ENCODE assay signal across 15 mouse cellular contexts in genomic region chr2:17610259-17610658, GRCm38 (mm10).
A peak's percentile ranks its signal among the peaks of the same experiment; 100 is the strongest.
DNase-seq lines count a peak whose midpoint lies in the region; ATAC-seq and TF ChIP-seq lines count a peak whose summit lies in the region.
"Had no signal": no experiment of that assay in that cellular context is flagged by ENCODE, and none has a peak within 500 bp of the region (broad histone marks: within the 10 kb centered on the region; RNA-seq: fewer than 3 reads in every experiment).

No protein-coding gene starts in this region.

- TF ChIP-seq POLR2A in liver, adult 2 months (IDR thresholded peaks at IDR 0.05; ENCODE audit: extremely low read depth, insufficient read depth, low read length): no peak

- no peak for ATAC-seq in forebrain, embryonic 15.5 days (replicated peaks)
- peak; percentile 65; the same call in 1 of the 2 replicates for ATAC-seq in midbrain, embryonic 13.5 days
- no peak for ATAC-seq in erythroblast, adult 5-6 weeks (replicated peaks; ENCODE audit: low FRiP score, poor library complexity, severe bottlenecking)
- ATAC-seq: intestine, embryonic 16.5 days had no signal

- peak overlapping the region; percentile 62 for H3K27ac ChIP-seq in forebrain, embryonic 10.5 days
- H3K27ac ChIP-seq in forebrain, embryonic 15.5 days (replicated peaks): no peak overlapping the region
- H3K27ac ChIP-seq in liver, adult 2 months (replicated peaks; ENCODE audit: insufficient read depth, low read depth, low read length): no peak overlapping the region
- peak overlapping the region; percentile 35; the same call in 1 of the 2 replicates for H3K27ac ChIP-seq in midbrain, embryonic 13.5 days
- H3K27ac ChIP-seq: limb, embryonic 15.5 days; neural tube, embryonic 12.5 days had no signal

- no peaks in the 10 kb centered on the region for H3K36me3 ChIP-seq in forebrain, embryonic 10.5 days (replicated peaks)
- no peaks in the 10 kb centered on the region for H3K36me3 ChIP-seq in forebrain, embryonic 15.5 days
- no peaks in the 10 kb centered on the region for H3K36me3 ChIP-seq in liver, adult 2 months (ENCODE audit: control insufficient read depth, insufficient read depth, low read length)
- no peaks in the 10 kb centered on the region for H3K36me3 ChIP-seq in midbrain, embryonic 13.5 days
- H3K36me3 ChIP-seq: limb, embryonic 15.5 days; neural tube, embryonic 12.5 days had no signal

- H3K9ac ChIP-seq in forebrain, embryonic 15.5 days (replicated peaks): no peak overlapping the region
- H3K9ac ChIP-seq in liver, adult 2 months (ENCODE audit: low read depth, low read length): no peak overlapping the region
- H3K9ac ChIP-seq in midbrain, embryonic 13.5 days (replicated peaks): no peak overlapping the region
- H3K9ac ChIP-seq: limb, embryonic 15.5 days; neural tube, embryonic 12.5 days had no signal

- H3K9me3 ChIP-seq in forebrain, embryonic 10.5 days: peaks cover 5% of the 10 kb centered on the region
- H3K9me3 ChIP-seq in forebrain, embryonic 15.5 days: no peaks in the 10 kb centered on the region
- H3K9me3 ChIP-seq in midbrain, embryonic 13.5 days: no peaks in the 10 kb centered on the region
- H3K9me3 ChIP-seq: limb, embryonic 15.5 days; neural tube, embryonic 12.5 days had no signal

- 40% methylated on average over 3 of the region's 3 CpGs for WGBS in forebrain, embryonic 10.5 days
- 6% methylated on average over 3 of the region's 3 CpGs for WGBS in forebrain, embryonic 15.5 days
- 12% methylated on average over 3 of the region's 3 CpGs for WGBS in liver, adult 2 months
- 15% methylated on average over 3 of the region's 3 CpGs for WGBS in midbrain, embryonic 13.5 days

- TF ChIP-seq CTCF in liver, adult 2 months (IDR thresholded peaks at IDR 0.05; ENCODE audit: low read depth, low read length): no peak

- no peak overlapping the region for H3K4me2 ChIP-seq in forebrain, embryonic 15.5 days (replicated peaks)
- H3K4me2 ChIP-seq in midbrain, embryonic 13.5 days (replicated peaks): no peak overlapping the region
- H3K4me2 ChIP-seq: limb, embryonic 15.5 days; neural tube, embryonic 12.5 days had no signal

- H3K4me3 ChIP-seq in forebrain, embryonic 10.5 days: no peak overlapping the region
- no peak overlapping the region for H3K4me3 ChIP-seq in forebrain, embryonic 15.5 days
- no peak overlapping the region for H3K4me3 ChIP-seq in liver, adult 2 months (ENCODE audit: insufficient read depth, low read depth, low read length)
- H3K4me3 ChIP-seq in midbrain, embryonic 13.5 days (replicated peaks): no peak overlapping the region
- H3K4me3 ChIP-seq: limb, embryonic 15.5 days; megakaryocyte, embryonic 14.5 days; neural tube, embryonic 12.5 days had no signal

- H3K79me2 ChIP-seq in liver, adult 2 months (ENCODE audit: control insufficient read depth, insufficient read depth, low read length): no peaks in the 10 kb centered on the region

- peaks cover 20% of the 10 kb centered on the region for H3K4me1 ChIP-seq in forebrain, embryonic 10.5 days
- 0 out of 2 replicates have a peak, but pooled peaks cover 2% of the 10 kb centered on the region for H3K4me1 ChIP-seq in forebrain, embryonic 15.5 days
- peaks cover 2% of the 10 kb centered on the region; the same call in 1 of the 2 replicates for H3K4me1 ChIP-seq in liver, adult 2 months (ENCODE audit: control insufficient read depth, insufficient read depth, low read length)
- peaks cover 7% of the 10 kb centered on the region for H3K4me1 ChIP-seq in midbrain, embryonic 13.5 days (replicated peaks)
- H3K4me1 ChIP-seq: limb, embryonic 15.5 days; megakaryocyte, embryonic 14.5 days; neural tube, embryonic 12.5 days had no signal

- no peaks in the 10 kb centered on the region for H3K27me3 ChIP-seq in forebrain, embryonic 10.5 days (ENCODE audit: poor library complexity, severe bottlenecking)
- no peaks in the 10 kb centered on the region for H3K27me3 ChIP-seq in forebrain, embryonic 15.5 days
- H3K27me3 ChIP-seq in liver, adult 2 months (ENCODE audit: control insufficient read depth, insufficient read depth, low read length): no peaks in the 10 kb centered on the region
- H3K27me3 ChIP-seq in midbrain, embryonic 13.5 days: peaks cover 5% of the 10 kb centered on the region
- H3K27me3 ChIP-seq: limb, embryonic 15.5 days; megakaryocyte, embryonic 14.5 days; neural tube, embryonic 12.5 days had no signal

- DNase-seq in forebrain, embryonic 10.5 days (ENCODE audit: extremely low spot score, low spot score): peak; percentile 18
- peak; percentile 85 for DNase-seq in liver, adult 2 months (ENCODE audit: extremely low read depth, low read depth, low spot score)
- no peak for DNase-seq in liver
- peak; percentile 62 for DNase-seq in fat pad, adult 2 months (ENCODE audit: extremely low read depth, low read depth, low spot score)
- DNase-seq in urinary bladder, adult 2 months (ENCODE audit: low spot score): no peak
- DNase-seq: cerebellum, adult 11-12 months; heart, postnatal 4 days; thymus, adult 2 months had no signal

Comparison
In these comparisons a context has a peak if more than half of its experiments do, and no peak if none do; other contexts are left out.
1. DNase-seq: peak in forebrain, embryonic 10.5 days (single experiment), liver, adult 2 months (single experiment) and fat pad, adult 2 months (single experiment); none in liver (single experiment) and urinary bladder, adult 2 months (single experiment).
2. H3K27ac ChIP-seq: peak in forebrain, embryonic 10.5 days (single experiment) and midbrain, embryonic 13.5 days (single experiment); none in forebrain, embryonic 15.5 days (single experiment) and liver, adult 2 months (single experiment).